Mouse (Mus musculus) megakaryocyte, embryonic 14.5 days (primary cell): ENCODE measurements at regions not wholly inside any gene's neighbourhood (a gene's known extent, or its start where the extent isn't known, plus 50 kb on each side); places are given as distances from the start of the nearest gene placed in this dataset.

Experiments
- FLI1 ChIP-seq: IDR thresholded peaks from 2 replicates; pipeline ENCODE4 v1.6.1; 2012; ENCODE audit warnings: low read length, inconsistent platforms, mixed read lengths
- GATA1 ChIP-seq: IDR thresholded peaks from 3 replicates; pipeline ENCODE4 v1.6.1; 2012; ENCODE audit warnings: mixed read lengths, low read length, inconsistent platforms, borderline replicate concordance

- TF ChIP-seq GATA1 (no peak), FLI1 (no peak)
Observed at GRCm38 (mm10) chr7:123857539-123857938, 125.1 kb upstream of the Hs3st4 start.
